Mouse (Mus musculus) kidney, adult 11 months (tissue): ENCODE measurements around the gene Fam205a1.
"Not testable (repeated sequence)": the region's sequence is repeated elsewhere in the genome, so short reads cannot be mapped to it uniquely, and the experiment has no call there.

ENCODE experiments used
- DNase-seq: peaks from one replicate; pipeline ENCODE4 v3.0.0; 2022

Gene Fam205a1

DNA sequence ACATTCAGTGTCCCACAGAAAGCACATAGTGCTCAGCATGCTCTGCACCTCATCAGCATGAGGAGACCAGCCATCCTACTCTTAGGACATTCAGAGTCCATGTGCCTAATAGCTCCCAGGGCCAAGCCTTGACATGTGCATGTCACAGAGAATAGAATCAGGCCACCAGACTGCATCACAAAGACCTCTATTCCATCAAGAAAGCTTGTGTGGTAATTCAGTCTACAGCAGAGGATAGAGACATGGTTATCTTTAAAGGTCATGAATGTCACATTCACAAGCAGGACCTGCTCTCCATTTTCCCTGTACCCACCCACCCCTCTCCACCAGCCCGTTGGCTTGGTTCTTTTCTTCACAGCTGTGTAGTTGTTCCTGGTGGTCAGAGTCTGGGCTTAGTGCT is at the start of gene Fam205a1:
Gene Fam205a1 (minus strand): TSS at position 101 of the 400 bp plus-strand sequence.
- not testable (repeated sequence) for DNase-seq

- no peak for DNase-seq
Measured at GRCm38 (mm10) chr4:42902730-42903129, 49.0 kb upstream of the Fam205a1 start.

GRCm38 (mm10) chr4:42902174-42902573 is 48.5 kb upstream of the Fam205a1 start:
- DNase-seq: no peak

DNA sequence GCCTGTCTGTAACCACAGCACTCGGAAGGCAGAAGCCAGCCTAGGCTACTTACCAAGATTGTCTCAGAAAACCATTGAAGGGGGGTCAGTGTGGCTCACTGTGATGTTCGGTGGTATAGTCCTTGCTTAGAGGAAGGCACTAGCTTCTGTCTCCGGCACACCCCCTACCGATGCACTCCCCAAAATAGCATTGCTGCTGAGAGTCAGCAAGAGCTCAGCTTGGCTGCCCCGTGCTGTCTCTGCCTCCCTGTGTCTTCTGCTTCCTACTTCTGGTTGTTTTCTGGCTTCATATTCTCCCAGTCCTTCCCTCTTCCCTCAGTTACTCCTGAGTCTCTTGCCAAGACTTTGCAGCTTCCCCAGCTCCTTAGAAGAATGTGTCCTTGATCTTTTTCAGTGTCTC is 47.2 kb upstream of the Fam205a1 start:
- no peak for DNase-seq

GRCm38 (mm10) chr4:42898914-42899313 is 45.2 kb upstream of the Fam205a1 start:
- DNase-seq: no peak

- DNase-seq: no peak
Measured at GRCm38 (mm10) chr4:42895118-42895517, 41.4 kb upstream of the Fam205a1 start.

DNA sequence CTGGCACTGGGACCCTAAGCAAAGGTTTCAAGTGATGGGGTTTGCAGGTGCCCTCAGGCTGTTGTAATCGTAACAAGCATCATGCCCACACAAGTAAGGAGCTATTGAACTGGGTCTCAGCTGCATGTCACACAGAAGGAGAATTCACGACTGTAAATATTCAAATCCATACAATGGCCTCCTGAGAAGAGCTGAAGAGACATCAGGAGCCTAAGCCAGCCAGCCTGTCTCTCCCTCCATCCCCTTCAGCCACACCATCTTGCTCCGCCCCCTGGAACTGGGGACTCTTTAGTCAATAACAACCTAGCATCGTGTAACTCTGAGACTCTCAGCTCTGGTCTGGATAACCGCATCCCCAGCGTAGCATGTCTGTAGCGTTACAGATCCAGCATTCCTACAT is 37.5 kb upstream of the Fam205a1 start:
- no peak for DNase-seq

DNA sequence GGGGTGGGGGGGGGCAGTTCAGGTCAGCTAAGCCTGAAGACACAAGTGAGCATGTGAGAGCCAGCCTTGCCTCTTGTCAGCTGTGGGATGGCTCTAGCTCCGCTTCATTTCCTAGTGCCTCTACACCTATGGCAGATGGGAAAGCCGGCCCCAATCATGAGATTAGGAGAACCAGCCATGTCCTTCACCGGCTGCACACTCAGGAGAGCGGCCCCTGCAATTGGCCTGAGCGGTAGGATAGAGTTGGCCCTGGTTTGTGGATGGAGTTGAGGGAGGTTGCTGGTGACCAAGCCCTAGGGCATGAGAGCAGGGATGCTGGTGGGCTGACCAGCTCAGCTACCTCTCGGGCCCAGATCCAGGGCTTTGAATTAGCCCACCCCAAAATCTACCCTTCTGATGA is 35.1 kb upstream of the Fam205a1 start:
- no peak for DNase-seq

DNA sequence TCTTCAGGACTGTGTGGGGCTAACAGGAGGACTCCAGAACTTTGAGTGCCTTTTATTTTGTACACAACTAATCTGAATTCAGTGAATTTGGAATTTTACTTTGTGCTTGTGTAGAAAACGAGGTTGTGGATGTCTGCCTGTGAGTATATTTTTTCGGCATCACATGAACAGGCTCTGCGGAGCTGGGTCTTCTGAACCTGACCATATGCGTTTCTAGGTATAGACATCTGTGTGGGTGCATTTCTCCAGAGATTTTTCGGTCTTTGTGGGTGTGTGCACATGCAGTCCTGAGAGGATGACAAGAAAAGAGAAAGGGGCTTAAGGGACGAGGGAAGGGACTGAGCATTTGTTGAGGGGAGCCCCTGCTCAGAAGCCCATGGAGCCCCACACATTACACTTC is 33.2 kb upstream of the Fam205a1 start:
- DNase-seq: no peak

DNA sequence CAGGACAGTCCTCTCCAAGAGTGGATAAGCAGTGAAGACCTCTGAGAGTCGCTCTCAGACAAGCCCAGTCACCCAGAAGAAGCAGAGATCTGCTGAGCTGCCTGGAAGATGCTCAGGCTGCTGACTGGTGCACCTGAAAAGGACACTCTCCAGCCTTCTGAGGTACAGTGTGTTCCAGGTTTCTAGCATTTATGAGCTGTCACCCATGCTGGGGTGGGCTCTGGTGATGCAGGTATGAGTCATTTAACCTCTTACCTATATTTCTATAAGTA is 26.9 kb upstream of the Fam205a1 start:
- DNase-seq: no peak

GRCm38 (mm10) chr4:42879829-42880676 is 26.4 kb upstream of the Fam205a1 start:
- DNase-seq: no peak

DNA sequence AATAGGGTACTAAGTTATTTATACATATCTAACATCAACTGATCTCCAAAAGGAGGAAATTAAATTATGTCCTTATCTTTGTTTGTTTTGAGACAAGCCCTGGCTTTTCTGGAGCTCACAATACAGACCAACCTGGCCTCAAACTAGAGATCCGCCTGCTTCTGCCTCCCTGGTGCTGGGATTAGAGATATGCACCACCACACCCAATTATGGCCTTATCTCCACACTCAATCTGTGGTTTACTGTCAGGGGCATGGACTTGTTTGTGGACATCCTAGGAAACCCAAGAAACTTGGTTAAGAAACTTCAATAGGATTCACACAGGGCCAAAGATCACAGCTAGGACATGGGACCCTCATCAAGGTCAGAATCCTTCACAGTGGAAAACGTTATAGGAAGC is 24.0 kb upstream of the Fam205a1 start:
- no peak for DNase-seq

- DNase-seq: peak; percentile 32
Measured at GRCm38 (mm10) chr4:42876586-42877291, 23.1 kb upstream of the Fam205a1 start.

DNA sequence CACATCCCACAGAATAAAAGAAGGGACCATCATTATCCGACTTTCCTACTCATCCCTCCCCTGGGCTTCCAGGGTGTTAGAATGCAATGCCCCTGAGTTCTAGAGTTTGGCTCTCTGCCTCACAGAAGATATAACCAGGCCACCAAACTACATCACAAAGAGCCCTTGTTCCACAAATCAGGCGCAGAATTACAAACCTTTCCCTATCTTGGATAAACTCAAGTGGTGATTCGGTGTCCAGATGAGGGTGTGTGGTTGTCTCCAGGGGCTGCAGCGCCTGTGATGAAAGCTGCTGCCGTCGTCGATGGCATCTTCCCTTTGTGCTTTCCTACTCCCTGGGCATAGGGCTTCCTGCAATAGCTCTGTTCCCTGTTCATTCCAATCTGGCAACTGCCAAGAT is 20.4 kb upstream of the Fam205a1 start, which contains the start of gene Fam205c:
Gene Fam205c (minus strand): TSS at position 101 of the 400 bp plus-strand sequence.
- no peak for DNase-seq

DNA sequence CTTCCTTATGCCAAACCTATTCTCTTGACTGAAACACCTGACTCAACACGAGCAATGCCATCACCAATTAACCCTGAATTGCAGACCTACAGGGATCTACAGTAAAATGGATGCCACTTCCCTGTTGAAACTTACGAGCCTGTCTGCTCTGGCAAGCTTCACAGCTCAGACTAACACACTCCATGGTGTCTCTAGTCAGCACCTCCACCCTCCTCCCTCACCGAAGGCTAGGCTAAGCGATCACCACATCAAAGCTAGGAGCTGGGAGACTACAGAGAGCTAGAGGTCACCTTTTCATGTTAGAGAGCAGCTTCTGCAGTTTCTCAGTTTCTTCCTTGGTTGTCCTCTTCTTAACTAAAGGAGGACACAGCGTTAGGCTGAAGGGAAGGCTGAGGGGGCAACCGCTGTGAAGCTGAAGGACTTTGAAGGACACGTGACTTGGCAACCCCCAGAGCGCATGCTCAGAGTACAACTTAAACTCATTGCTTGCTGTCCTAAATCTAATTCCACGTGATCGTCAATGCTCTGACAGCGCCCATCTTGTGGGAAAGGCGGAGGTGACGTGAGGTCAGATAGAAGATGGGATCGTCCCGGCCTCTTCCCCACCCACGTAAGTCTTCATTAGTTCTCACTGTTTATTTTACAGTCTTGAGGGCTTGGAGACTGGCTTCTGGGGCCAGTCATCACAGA is 19.2 kb upstream of the Fam205a1 start:
- DNase-seq: peak; percentile 14

DNA sequence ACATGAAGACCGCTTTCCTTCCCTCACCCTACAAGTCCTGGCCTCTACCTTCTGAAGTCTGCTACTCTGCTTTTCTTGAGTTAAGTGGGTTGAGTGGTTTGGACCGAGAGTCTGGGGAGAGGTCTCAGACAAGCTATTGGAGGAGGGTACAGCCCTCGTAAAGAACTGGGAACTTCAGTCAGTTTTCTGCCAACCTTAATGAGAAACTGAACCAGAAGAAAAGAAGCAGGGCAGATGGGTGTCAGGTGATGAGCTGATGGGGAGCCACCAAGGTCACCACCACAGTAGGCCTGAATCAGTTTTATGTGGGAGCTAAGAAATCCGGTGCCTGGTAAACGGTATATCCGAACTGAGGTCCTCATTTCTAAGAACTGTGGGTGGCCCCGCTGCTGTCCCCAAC is 18.5 kb upstream of the Fam205a1 start:
- DNase-seq: no peak

GRCm38 (mm10) chr4:42870748-42871147 is 17.1 kb upstream of the Fam205a1 start:
- no peak for DNase-seq

- DNase-seq: no peak
Measured at GRCm38 (mm10) chr4:42868193-42868592, 14.5 kb upstream of the Fam205a1 start.

- no peak for DNase-seq
Measured at GRCm38 (mm10) chr4:42867390-42867789, 13.7 kb upstream of the Fam205a1 start.

- not testable (repeated sequence) for DNase-seq
Measured at GRCm38 (mm10) chr4:42863487-42863886, 9.8 kb upstream of the Fam205a1 start.

GRCm38 (mm10) chr4:42860483-42860882 is 6.8 kb upstream of the Fam205a1 start:
- DNase-seq: not testable (repeated sequence)

- not testable (repeated sequence) for DNase-seq
Measured at GRCm38 (mm10) chr4:42856671-42857070, 3.0 kb upstream of the Fam205a1 start, which contains the start of gene Gm12394. TSS of gene Gm12394 (minus strand) at chr4:42856771.
